ENCODE assay signal across 18 mouse cellular contexts in genomic region chr10:26889226-26889625, GRCm38 (mm10).
A peak's percentile ranks its signal among the peaks of the same experiment; 100 is the strongest.
DNase-seq lines count a peak whose midpoint lies in the region; ATAC-seq and TF ChIP-seq lines count a peak whose summit lies in the region.
"Had no signal": no experiment of that assay in that cellular context is flagged by ENCODE, and none has a peak within 500 bp of the region (broad histone marks: within the 10 kb centered on the region; RNA-seq: fewer than 3 reads in every experiment).

No protein-coding gene starts in this region.

- no peaks in the 10 kb centered on the region for H3K27me3 ChIP-seq in kidney, adult 2 months (replicated peaks; ENCODE audit: control insufficient read depth, insufficient read depth, low read length)
- H3K27me3 ChIP-seq in neural tube, embryonic 11.5 days (ENCODE audit: control insufficient read depth, insufficient read depth, low read length) = no peaks in the 10 kb centered on the region
- H3K27me3 ChIP-seq: heart, embryonic 13.5 days; neural tube, embryonic 12.5 days had no signal

- peak; percentile 25 for DNase-seq in embryo, embryonic 10 days (ENCODE audit: low spot score)
- no peak for DNase-seq in embryo, embryonic 9.5 days (ENCODE audit: extremely low spot score)
- DNase-seq in kidney, adult 2 months = peak; percentile 47
- no peak for DNase-seq in kidney, postnatal 4 days
- no peak for DNase-seq in neural tube, embryonic 11.5 days (ENCODE audit: low spot score)
- DNase-seq in neural tube, embryonic 10.5 days (ENCODE audit: extremely low spot score, low spot score) = no peak
- peak; percentile 35 for DNase-seq in retina, embryonic 14.5 days (ENCODE audit: low spot score)
- DNase-seq in right cerebral cortex, adult 18-20 months = no peak
- DNase-seq: cerebellum, adult 11 months; heart, postnatal 4 days; liver; lung, adult 18-20 months; lung, postnatal 4 days; thymus, adult 2 months had no signal

- ATAC-seq in neural tube, embryonic 11.5 days (ENCODE audit: insufficient read depth, low FRiP score, low TSS enrichment) = peak; percentile 48; the same call in 1 of the 2 replicates
- ATAC-seq: intestine, embryonic 16.5 days; midbrain, embryonic 16.5 days had no signal

- peaks cover 3% of the 10 kb centered on the region; the same call in 1 of the 2 replicates for H3K4me1 ChIP-seq in kidney, adult 2 months (ENCODE audit: control insufficient read depth, insufficient read depth, low read length)
- no peaks in the 10 kb centered on the region for H3K4me1 ChIP-seq in neural tube, embryonic 11.5 days (ENCODE audit: control insufficient read depth, insufficient read depth, low read length)
- H3K4me1 ChIP-seq: heart, embryonic 13.5 days; neural tube, embryonic 12.5 days had no signal

- no peaks in the 10 kb centered on the region for H3K9me3 ChIP-seq in neural tube, embryonic 11.5 days (ENCODE audit: control insufficient read depth, low read length)
- H3K9me3 ChIP-seq: heart, embryonic 13.5 days; neural tube, embryonic 12.5 days had no signal

- no peaks in the 10 kb centered on the region for H3K36me3 ChIP-seq in kidney, adult 2 months (ENCODE audit: control insufficient read depth, insufficient read depth, low read length)
- H3K36me3 ChIP-seq in neural tube, embryonic 11.5 days (ENCODE audit: control insufficient read depth, insufficient read depth, low read length) = no peaks in the 10 kb centered on the region
- H3K36me3 ChIP-seq: neural tube, embryonic 12.5 days had no signal

- H3K4me3 ChIP-seq in kidney, adult 2 months (ENCODE audit: insufficient read depth, low read depth, low read length) = no peak overlapping the region
- H3K4me3 ChIP-seq in neural tube, embryonic 11.5 days (ENCODE audit: low read depth, low read length) = no peak overlapping the region
- H3K4me3 ChIP-seq: heart, embryonic 13.5 days; neural tube, embryonic 12.5 days had no signal

- no peak overlapping the region for H3K9ac ChIP-seq in neural tube, embryonic 11.5 days (ENCODE audit: low read length)
- H3K9ac ChIP-seq: heart, embryonic 13.5 days; neural tube, embryonic 12.5 days had no signal

- no peak overlapping the region for H3K4me2 ChIP-seq in neural tube, embryonic 11.5 days (ENCODE audit: low read depth)
- H3K4me2 ChIP-seq: heart, embryonic 13.5 days; neural tube, embryonic 12.5 days had no signal

- TF ChIP-seq CTCF in kidney, adult 2 months (conservative IDR thresholded peaks at IDR 0.05; ENCODE audit: insufficient read depth, insufficient read length, low read depth, low read length) = no peak

- no peak overlapping the region for H3K27ac ChIP-seq in kidney, adult 2 months (ENCODE audit: insufficient read depth, low read depth, low read length)
- H3K27ac ChIP-seq in neural tube, embryonic 11.5 days (ENCODE audit: low read depth, low read length) = no peak overlapping the region
- H3K27ac ChIP-seq: heart, embryonic 13.5 days; neural tube, embryonic 12.5 days had no signal

- TF ChIP-seq POLR2A in kidney, adult 2 months (IDR thresholded peaks at IDR 0.05; ENCODE audit: low read depth, low read length) = no peak

- 55% methylated on average over 6 of the region's 6 CpGs for WGBS in kidney, adult 2 months
- WGBS in neural tube, embryonic 11.5 days = 35% methylated on average over 6 of the region's 6 CpGs

Comparison
In these comparisons a context has a peak if more than half of its experiments do, and no peak if none do; other contexts are left out.
1. DNase-seq: peak in embryo, embryonic 10 days (single experiment), kidney, adult 2 months (single experiment) and retina, embryonic 14.5 days (single experiment); none in embryo, embryonic 9.5 days (single experiment), kidney, postnatal 4 days (0 of 2), neural tube, embryonic 11.5 days (single experiment), neural tube, embryonic 10.5 days (single experiment) and right cerebral cortex, adult 18-20 months (single experiment).